Mouse (Mus musculus) CD4-positive, CD25-positive, alpha-beta regulatory T cell, adult 4 months (primary cell): ENCODE measurements around the gene Sult1e1. TPM values are rescaled to one million over a fixed set of nuclear protein-coding genes. Genes with fewer than 3 reads are reported as not detected.

Experiments used
- polyA plus RNA-seq, 2 experiments: library from polyadenylated mRNA; unstranded; fragments of 100-300 nt; shearing (Covaris generic); gene quantifications; one replicate each; pipeline ENCODE4 v1.2.1; 2017

The Sult1e1 gene
- polyA plus RNA-seq, 2 experiments from 2014 or later: not detected

Other genes with a start within 250 kb of the Sult1e1 start
- not detected for gene Ugt2b38, start 167.4 kb downstream of the Sult1e1 start, polyA plus RNA-seq
- not detected for gene Ugt2a2, start 109.3 kb downstream of the Sult1e1 start, polyA plus RNA-seq
- gene Gm43638, start 104.8 kb downstream of the Sult1e1 start, polyA plus RNA-seq: not detected
- gene Ugt2a1, start 100.7 kb downstream of the Sult1e1 start, polyA plus RNA-seq: not detected
- not detected for gene Sult1b1, start 53.4 kb downstream of the Sult1e1 start, polyA plus RNA-seq
- gene Sult1d1, start 22.6 kb downstream of the Sult1e1 start, polyA plus RNA-seq: not detected
- gene Csn1s1, start 74.6 kb upstream of the Sult1e1 start, polyA plus RNA-seq: not detected
- not detected for gene Csn2, start 108.0 kb upstream of the Sult1e1 start, polyA plus RNA-seq
- gene Csn1s2a, start 183.0 kb upstream of the Sult1e1 start, polyA plus RNA-seq: not detected
- under 1 TPM in 1 of 2 experiments, not detected in 1; 0.40 TPM for gene Csn1s2b, start 216.5 kb upstream of the Sult1e1 start, polyA plus RNA-seq
- not detected for gene Prr27, start 234.1 kb upstream of the Sult1e1 start, polyA plus RNA-seq